Mouse (Mus musculus) embryonic facial prominence, embryonic 14.5 days (tissue): ENCODE measurements around the gene Nkiras1. TPM values are rescaled to one million over a fixed set of nuclear protein-coding genes. Genes with fewer than 3 reads are reported as not detected.

Experiments used
- ATAC-seq: fragments of 200-750 bp; cut with Nextera tagmentation; 2 replicates; pipeline ENCODE4 v1.8.0; 2017; ENCODE audit warnings: low read depth, moderate number of reproducible peaks, moderate TSS enrichment
- DNase-seq: peaks from one replicate; pipeline ENCODE4 v3.0.0-alpha.2; 2015; ENCODE audit warnings: low spot score
- H3K27ac ChIP-seq: fragments of 300-500 bp; sonication (generic); replicated peaks from 2 replicates; pipeline ENCODE4 v1.5.1; 2014; ENCODE audit warnings: low read depth, mild to moderate bottlenecking, low read length, moderate library complexity
- H3K27me3 ChIP-seq: fragments of 300-500 bp; sonication (generic); replicated peaks from 2 replicates; pipeline ENCODE4 v1.6.1; 2014; ENCODE audit warnings: low read length; ENCODE audit not compliant: control insufficient read depth, insufficient read depth
- H3K36me3 ChIP-seq: fragments of 300-500 bp; sonication (generic); 2 replicates; pipeline ENCODE4 v1.6.1; 2014; ENCODE audit warnings: low read length, mixed read lengths; ENCODE audit not compliant: control insufficient read depth, insufficient read depth
- H3K4me1 ChIP-seq: fragments of 300-500 bp; sonication (generic); 2 replicates; pipeline ENCODE4 v1.6.1; 2014; ENCODE audit warnings: antibody characterized with exemption, low read length; ENCODE audit not compliant: control insufficient read depth, insufficient read depth
- H3K4me2 ChIP-seq: fragments of 300-500 bp; sonication (generic); 2 replicates; pipeline ENCODE4 v1.6.1; 2014; ENCODE audit warnings: low read depth, mild to moderate bottlenecking, low read length, moderate library complexity, mixed read lengths
- H3K4me3 ChIP-seq: fragments of 300-500 bp; sonication (generic); 2 replicates; pipeline ENCODE4 v1.5.1; 2014; ENCODE audit warnings: low read depth, mild to moderate bottlenecking, low read length
- H3K9ac ChIP-seq: fragments of 300-500 bp; sonication (generic); 2 replicates; pipeline ENCODE4 v1.6.1; 2014; ENCODE audit warnings: low read depth, mild to moderate bottlenecking, low read length, moderate library complexity, mixed read lengths
- H3K9me3 ChIP-seq: fragments of 300-500 bp; sonication (generic); 2 replicates; pipeline ENCODE4 v1.6.1; 2016; ENCODE audit warnings: low read length; ENCODE audit not compliant: control insufficient read depth
- WGBS: fragments of 180-500 bp; shearing (Covaris S2); extraction: QIAGEN DNeasy Blood & Tissue Kit; methylation state at CpG from one replicate; pipeline ENCODE4 v1.1.7; 2014; 5-methylcytosine and 5-hydroxymethylcytosine counted together
- polyA plus RNA-seq: library from polyadenylated mRNA; unstranded; fragments of >200 nt; fragmentation: Nextera tagmentation; extraction: Ambion mirVana; gene quantifications from 2 replicates; pipeline ENCODE4 v1.2.1, GENCODE M21; 2014

Gene Nkiras1
- polyA plus RNA-seq, 1 experiment from 2014 or later: 25.4 TPM

GRCm38 (mm10) chr14:18292111-18292510, 21.2 kb downstream of the Nkiras1 start:
- H3K4me3 ChIP-seq: no peak overlapping the region
- no peaks in the 10 kb centered on the region for H3K4me1 ChIP-seq
- no peak overlapping the region for H3K9ac ChIP-seq
- DNase-seq (no peak), ATAC-seq (no peak)
- no peaks in the 10 kb centered on the region for H3K27me3 ChIP-seq
- whole genome bisulfite sequencing: 91% methylated on average over 3 of the region's 3 CpGs
- H3K27ac ChIP-seq: no peak overlapping the region
- H3K4me2 ChIP-seq: no peak overlapping the region
- no peaks in the 10 kb centered on the region for H3K9me3 ChIP-seq
- no peaks in the 10 kb centered on the region for H3K36me3 ChIP-seq

- WGBS: 93% methylated on average over 3 of the region's 3 CpGs
- Histone ChIP-seq H3K9ac (no peak overlapping the region), H3K27me3 (no peaks in the 10 kb centered on the region), H3K36me3 (no peaks in the 10 kb centered on the region), H3K4me2 (no peak overlapping the region), H3K4me3 (no peak overlapping the region), H3K4me1 (no peaks in the 10 kb centered on the region), H3K9me3 (no peaks in the 10 kb centered on the region), H3K27ac (no peak overlapping the region)
- ATAC-seq (no peak), DNase-seq (no peak)
Measured at GRCm38 (mm10) chr14:18292578-18292977, 21.6 kb downstream of the Nkiras1 start.

- Histone ChIP-seq H3K27ac (no peak overlapping the region), H3K27me3 (no peaks in the 10 kb centered on the region), H3K9me3 (no peaks in the 10 kb centered on the region), H3K36me3 (no peaks in the 10 kb centered on the region), H3K4me3 (no peak overlapping the region), H3K4me1 (no peaks in the 10 kb centered on the region), H3K9ac (no peak overlapping the region), H3K4me2 (no peak overlapping the region)
- 84% methylated on average over 2 of the region's 2 CpGs for WGBS
- no peak for ATAC-seq
- no peak for DNase-seq
Measured at GRCm38 (mm10) chr14:18297441-18297840, 26.5 kb downstream of the Nkiras1 start.

DNA sequence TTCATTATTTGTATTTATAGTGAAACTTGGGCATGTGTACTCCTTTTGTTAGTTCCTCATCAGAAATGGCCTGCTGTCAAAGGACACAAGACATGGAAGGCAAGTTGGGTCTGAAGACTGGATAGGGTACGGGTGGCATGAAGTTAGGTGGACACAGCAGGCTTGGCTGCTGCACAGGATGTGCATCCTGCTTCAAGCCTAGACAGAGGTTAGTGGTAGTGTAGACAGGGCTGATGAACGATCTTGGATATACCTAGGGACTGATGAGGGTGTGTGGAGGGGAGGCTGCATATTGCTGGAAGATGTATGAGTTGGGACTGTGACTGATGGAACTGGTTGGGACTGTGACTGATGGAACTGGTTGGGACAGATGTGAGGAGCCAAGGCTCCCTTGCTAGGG, 27.9 kb downstream of the Nkiras1 start:
- DNase-seq (no peak), ATAC-seq (no peak)
- H3K4me1 ChIP-seq: no peaks in the 10 kb centered on the region
- H3K4me3 ChIP-seq: no peak overlapping the region
- H3K9ac ChIP-seq: no peak overlapping the region
- no peaks in the 10 kb centered on the region for H3K36me3 ChIP-seq
- H3K27ac ChIP-seq: no peak overlapping the region
- H3K4me2 ChIP-seq: no peak overlapping the region
- H3K9me3 ChIP-seq: no peaks in the 10 kb centered on the region
- WGBS: 88% methylated on average over 2 of the region's 2 CpGs
- no peaks in the 10 kb centered on the region for H3K27me3 ChIP-seq

DNA sequence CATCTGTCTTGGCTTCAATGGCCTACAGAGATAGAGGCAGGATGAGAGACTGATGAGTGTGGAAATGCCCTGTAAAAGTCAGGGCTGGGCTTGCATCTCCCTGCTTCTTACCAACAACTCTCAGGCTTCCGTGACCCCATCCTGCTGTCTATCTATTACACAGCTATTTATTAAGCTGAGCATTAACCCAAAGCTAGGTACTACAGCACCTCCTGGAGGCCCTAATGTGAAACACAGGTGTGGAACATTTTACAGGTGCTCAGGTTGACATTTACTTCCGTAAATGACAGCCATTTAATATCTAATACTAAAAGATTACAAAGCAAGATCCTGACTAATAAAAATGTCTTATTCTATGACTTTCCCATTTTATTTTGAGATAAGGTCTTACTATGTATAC, 29.7 kb downstream of the Nkiras1 start:
- Histone ChIP-seq H3K27me3 (no peaks in the 10 kb centered on the region), H3K4me2 (no peak overlapping the region), H3K4me1 (no peaks in the 10 kb centered on the region), H3K9ac (no peak overlapping the region), H3K27ac (no peak overlapping the region), H3K9me3 (no peaks in the 10 kb centered on the region), H3K4me3 (no peak overlapping the region), H3K36me3 (0 out of 2 replicates have a peak, but pooled peaks cover 3% of the 10 kb centered on the region)
- no peak for ATAC-seq
- DNase-seq: no peak
- WGBS: 93% methylated on average over 2 of the region's 2 CpGs

DNA sequence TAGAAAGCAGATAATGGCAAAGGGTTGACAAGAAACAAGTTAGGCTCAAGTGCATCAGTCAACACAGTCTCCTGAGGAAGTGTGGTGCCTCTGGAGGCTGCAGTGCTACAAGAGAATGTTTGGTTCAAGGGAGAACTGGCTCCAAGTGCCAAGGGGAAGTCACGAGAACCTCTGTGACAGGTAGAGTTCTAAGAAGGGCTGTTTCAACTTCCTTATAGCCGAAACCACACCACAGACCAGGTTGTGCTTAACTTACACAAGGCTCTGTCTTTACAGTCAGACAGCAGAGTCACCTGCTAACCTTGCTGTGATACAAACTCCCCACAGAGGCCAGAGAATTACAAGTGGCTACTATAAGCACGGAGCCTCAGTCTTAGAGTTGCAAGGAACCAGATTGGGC, 30.7 kb downstream of the Nkiras1 start:
- no peaks in the 10 kb centered on the region for H3K27me3 ChIP-seq
- no peak overlapping the region for H3K4me3 ChIP-seq
- H3K4me2 ChIP-seq: no peak overlapping the region
- H3K9me3 ChIP-seq: no peaks in the 10 kb centered on the region
- DNase-seq: no peak
- peaks cover 3% of the 10 kb centered on the region; the same call in 1 of the 2 replicates for H3K36me3 ChIP-seq
- H3K9ac ChIP-seq: no peak overlapping the region
- 77% methylated on average over 3 of the region's 3 CpGs for WGBS
- no peak for ATAC-seq
- no peak overlapping the region for H3K27ac ChIP-seq
- H3K4me1 ChIP-seq: no peaks in the 10 kb centered on the region

DNA sequence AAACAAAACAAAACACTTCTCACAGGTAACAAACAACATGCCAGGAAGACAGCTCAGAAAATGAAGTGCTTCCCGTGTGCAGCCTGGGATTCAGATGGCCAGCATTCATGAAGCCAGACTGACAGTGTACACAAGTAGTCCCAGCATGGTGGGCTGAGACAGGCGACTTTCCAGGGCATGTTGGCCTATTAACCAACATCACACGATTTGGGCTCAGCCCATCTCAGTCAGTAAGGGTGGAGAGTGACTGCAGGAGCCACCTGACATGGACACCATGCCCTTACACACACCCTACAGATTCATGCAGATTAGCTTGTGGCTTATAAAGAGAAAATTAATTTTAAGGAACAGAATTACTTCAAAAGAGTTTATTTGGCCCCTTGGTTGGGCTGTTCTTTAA, 31.8 kb downstream of the Nkiras1 start:
- ATAC-seq: no peak
- DNase-seq: no peak
- H3K4me2 ChIP-seq: no peak overlapping the region
- 77% methylated on average over 3 of the region's 3 CpGs for WGBS
- no peak overlapping the region for H3K27ac ChIP-seq
- no peak overlapping the region for H3K9ac ChIP-seq
- H3K4me1 ChIP-seq: no peaks in the 10 kb centered on the region
- H3K9me3 ChIP-seq: no peaks in the 10 kb centered on the region
- no peaks in the 10 kb centered on the region for H3K27me3 ChIP-seq
- H3K4me3 ChIP-seq: no peak overlapping the region
- H3K36me3 ChIP-seq: peaks cover 3% of the 10 kb centered on the region; the same call in 1 of the 2 replicates

- 78% methylated on average over 4 of the region's 4 CpGs for WGBS
- H3K27ac ChIP-seq: 0 out of 2 replicates have a peak overlapping the region, but pooled peaks have one; percentile 12
- H3K9me3 ChIP-seq: no peaks in the 10 kb centered on the region
- peak; percentile 31 for DNase-seq
- no peak overlapping the region for H3K4me3 ChIP-seq
- peaks cover 3% of the 10 kb centered on the region; the same call in 1 of the 2 replicates for H3K36me3 ChIP-seq
- peak; percentile 37; the same call in 1 of the 2 replicates for ATAC-seq
- no peaks in the 10 kb centered on the region for H3K27me3 ChIP-seq
- no peak overlapping the region for H3K4me2 ChIP-seq
- no peaks in the 10 kb centered on the region for H3K4me1 ChIP-seq
- no peak overlapping the region for H3K9ac ChIP-seq
Measured at GRCm38 (mm10) chr14:18303262-18303661, 32.3 kb downstream of the Nkiras1 start.

- WGBS: 81% methylated on average over 5 of the region's 5 CpGs
- Histone ChIP-seq H3K4me2 (no peak overlapping the region), H3K9ac (no peak overlapping the region), H3K27ac (no peak overlapping the region), H3K4me1 (no peaks in the 10 kb centered on the region), H3K9me3 (no peaks in the 10 kb centered on the region), H3K4me3 (no peak overlapping the region), H3K36me3 (peaks cover 3% of the 10 kb centered on the region; the same call in 1 of the 2 replicates), H3K27me3 (no peaks in the 10 kb centered on the region)
- DNase-seq: no peak
- no peak for ATAC-seq
Measured at GRCm38 (mm10) chr14:18304165-18304564, 33.2 kb downstream of the Nkiras1 start.
